Mouse (Mus musculus): ENCODE measurements around the gene Vmn1r91. TPM values are rescaled to one million over a fixed set of nuclear protein-coding genes. Genes with fewer than 3 reads are reported as not detected.

The Vmn1r91 gene
- not detected in 2 replicates for polyA plus RNA-seq (2021; fragmentation: Nextera tagmentation)
- long read RNA-seq, experiment 1: 0 reads
- long read RNA-seq, experiment 2: 0 reads

DNA sequence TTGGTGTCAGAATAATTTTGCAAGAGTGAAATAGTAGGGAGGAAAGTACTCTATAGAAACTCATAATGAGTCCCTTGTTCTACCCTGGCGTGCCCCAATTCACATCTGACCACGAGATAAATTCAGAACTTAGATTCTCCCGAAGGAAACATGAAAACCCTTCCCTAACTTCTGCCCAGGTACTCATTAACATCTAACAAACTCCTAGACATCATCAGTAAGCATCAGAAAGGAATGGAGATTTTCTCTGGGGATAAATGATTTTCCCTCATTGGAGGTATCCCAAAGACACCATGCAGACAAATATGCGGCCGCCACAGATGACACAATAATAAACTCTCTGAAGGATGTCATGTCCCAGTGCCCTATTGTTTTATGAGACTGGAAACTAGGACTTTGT lies at the start of gene Vmn1r91:
Gene Vmn1r91, plus strand, starts transcription at position 301 of the 400 bp plus-strand sequence.

DNA sequence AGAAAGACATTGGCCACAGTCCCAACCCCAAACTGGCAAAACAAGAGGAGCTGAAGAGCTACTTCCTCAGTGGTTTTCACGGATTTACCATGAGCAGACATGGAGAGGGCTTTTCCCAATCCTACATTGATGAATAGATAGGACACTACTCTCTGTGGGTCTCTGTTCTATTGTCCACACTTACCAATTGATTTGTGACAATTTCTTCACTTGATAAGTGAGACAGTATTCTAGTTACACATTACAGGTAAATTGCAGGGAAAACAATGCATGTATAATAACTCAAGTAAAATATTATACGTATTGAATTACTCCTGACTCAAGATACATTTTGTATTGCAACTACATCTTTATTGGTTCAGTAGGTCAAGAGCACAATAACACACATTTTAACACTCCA lies 23.0 kb downstream of the Vmn1r91 start, which contains the start of gene Gm16442:
Gene Gm16442, minus strand, starts transcription at position 101 of the 400 bp plus-strand sequence.

DNA sequence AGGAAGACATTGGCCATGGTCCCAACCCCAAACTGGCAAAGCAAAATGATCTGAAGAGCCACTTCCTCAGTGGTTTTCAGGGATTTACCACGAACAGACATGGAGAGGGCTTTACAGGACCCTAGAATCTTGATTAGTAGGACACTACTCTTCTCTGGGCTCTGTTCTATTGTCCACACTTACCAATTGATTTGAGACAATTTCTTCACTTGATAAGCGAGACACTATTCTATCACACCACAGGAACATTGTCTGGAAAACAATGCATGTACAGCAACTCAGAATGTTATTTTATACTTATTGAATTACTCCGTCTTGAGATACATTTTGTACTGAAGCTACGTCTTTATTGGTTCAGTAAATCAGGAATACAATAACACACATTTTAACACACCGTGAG lies 39.5 kb downstream of the Vmn1r91 start, which contains the start of gene Vmn1r93:
Gene Vmn1r93, minus strand, starts transcription at position 101 of the 400 bp plus-strand sequence.

Other genes starting within 250 kb of the Vmn1r91 start
- 3.5 and 4.1 TPM in 2 replicates for gene Gm19345, start 247.7 kb upstream of the Vmn1r91 start, polyA plus RNA-seq (2021; fragmentation: Nextera tagmentation)
- 0.09 TPM in 1 of 2 replicates, not detected in the other for gene Ceacam16, start 238.4 kb upstream of the Vmn1r91 start, polyA plus RNA-seq (2021; fragmentation: Nextera tagmentation)
- not detected in 2 replicates for gene Ceacam19, start 211.7 kb upstream of the Vmn1r91 start, polyA plus RNA-seq (2021; fragmentation: Nextera tagmentation)
- gene Pvr, start 178.5 kb upstream of the Vmn1r91 start, polyA plus RNA-seq (2021; fragmentation: Nextera tagmentation): 1.2 and 1.4 TPM in 2 replicates
- not detected in 2 replicates for gene Igsf23, start 148.9 kb upstream of the Vmn1r91 start, polyA plus RNA-seq (2021; fragmentation: Nextera tagmentation)
- gene Ceacam20, start 134.3 kb upstream of the Vmn1r91 start, polyA plus RNA-seq (2021; fragmentation: Nextera tagmentation): 0.13 TPM in 1 of 2 replicates, not detected in the other
- not detected in 2 replicates for gene Nlrp9b, start 108.2 kb upstream of the Vmn1r91 start, polyA plus RNA-seq (2021; fragmentation: Nextera tagmentation)
- gene Gm16442, start 22.9 kb downstream of the Vmn1r91 start, polyA plus RNA-seq (2021; fragmentation: Nextera tagmentation): not detected in 2 replicates
- gene Vmn1r93, start 39.4 kb downstream of the Vmn1r91 start, polyA plus RNA-seq (2021; fragmentation: Nextera tagmentation): not detected in 2 replicates
- not detected in 2 replicates for gene Vmn1r94, start 68.7 kb downstream of the Vmn1r91 start, polyA plus RNA-seq (2021; fragmentation: Nextera tagmentation)
- not detected in 2 replicates for gene Vmn1r95, start 94.0 kb downstream of the Vmn1r91 start, polyA plus RNA-seq (2021; fragmentation: Nextera tagmentation)
- gene Gm6164, start 105.9 kb downstream of the Vmn1r91 start, polyA plus RNA-seq (2021; fragmentation: Nextera tagmentation): not detected in 2 replicates
- gene Gm4498, start 134.1 kb downstream of the Vmn1r91 start, polyA plus RNA-seq (2021; fragmentation: Nextera tagmentation): not detected in 2 replicates
- gene Gm5890, start 163.2 kb downstream of the Vmn1r91 start, polyA plus RNA-seq (2021; fragmentation: Nextera tagmentation): not detected in 2 replicates
- gene Gm4133, start 234.4 kb downstream of the Vmn1r91 start, polyA plus RNA-seq (2021; fragmentation: Nextera tagmentation): not detected in 2 replicates

All from left cerebral cortex, adult 6 months (tissue).